Comparison of ENCODE assay signal across 12 mouse cellular contexts in genomic region chr9:58011027-58011426, GRCm38 (mm10). TPM values are rescaled to one million over a fixed set of nuclear protein-coding genes. Genes with fewer than 3 reads are reported as not detected.
DNase-seq lines count a peak whose midpoint lies in the region; ATAC-seq and TF ChIP-seq lines count a peak whose summit lies in the region.
"Had no signal": no experiment of that assay in that cellular context is flagged by ENCODE, and none has a peak within 500 bp of the region (broad histone marks: within the 10 kb centered on the region; RNA-seq: fewer than 3 reads in every experiment).

No protein-coding gene starts in this region.

- H3K27me3 ChIP-seq in ES-Bruce4 (ENCODE audit: control insufficient read depth, insufficient read depth, low read length, poor library complexity, severe bottlenecking): no peaks in the 10 kb centered on the region
- no peaks in the 10 kb centered on the region for H3K27me3 ChIP-seq in intestine, embryonic 16.5 days (replicated peaks; ENCODE audit: control insufficient read depth, insufficient read depth, low read length)
- H3K27me3 ChIP-seq: liver, embryonic 13.5 days had no signal

- peak; percentile 38 to 41 for DNase-seq in kidney, postnatal 4 days
- DNase-seq in kidney, adult 11 months: no peak
- peak; percentile 67 for DNase-seq in adrenal gland, postnatal 10 days
- DNase-seq in left cerebral cortex, postnatal 14 days (ENCODE audit: low spot score in 2 of 2): no peak
- no peak for DNase-seq in thymus, postnatal 36 days
- no peak for DNase-seq in right cerebral cortex, postnatal 36 days (ENCODE audit: low spot score in 2 of 2)
- DNase-seq: cerebellum, postnatal 10 days; layer of hippocampus, adult 9-11 months; liver, embryonic 13.5 days; thymus, postnatal 4 days had no signal

- H3K36me3 ChIP-seq in ES-Bruce4 (ENCODE audit: control insufficient read depth, insufficient read depth, low read length, poor library complexity, severe bottlenecking): no peaks in the 10 kb centered on the region
- no peaks in the 10 kb centered on the region for H3K36me3 ChIP-seq in intestine, embryonic 16.5 days (ENCODE audit: control insufficient read depth, insufficient read depth, low read length)
- H3K36me3 ChIP-seq: liver, embryonic 13.5 days had no signal

- TF ChIP-seq CTCF in ES-Bruce4 (IDR thresholded peaks at IDR 0.05; ENCODE audit: low read depth, low read length): no peak

- H3K27ac ChIP-seq in ES-Bruce4 (ENCODE audit: insufficient read depth, low read length): peak overlapping the region; percentile 14; the same call in 1 of the 2 replicates
- H3K27ac ChIP-seq in intestine, embryonic 16.5 days (ENCODE audit: low read length): no peak overlapping the region
- H3K27ac ChIP-seq: liver, embryonic 13.5 days had no signal

- peaks cover 12% of the 10 kb centered on the region for H3K4me1 ChIP-seq in ES-Bruce4 (ENCODE audit: control insufficient read depth, insufficient read depth, low read length)
- 0 out of 2 replicates have a peak, but pooled peaks cover 3% of the 10 kb centered on the region for H3K4me1 ChIP-seq in intestine, embryonic 16.5 days (ENCODE audit: control insufficient read depth, insufficient read depth, low read length)
- H3K4me1 ChIP-seq: liver, embryonic 13.5 days had no signal

- H3K4me2 ChIP-seq in intestine, embryonic 16.5 days (ENCODE audit: low read depth, low read length): no peak overlapping the region
- H3K4me2 ChIP-seq: liver, embryonic 13.5 days had no signal

- no peak for TF ChIP-seq POLR2A in ES-Bruce4 (IDR thresholded peaks at IDR 0.05; ENCODE audit: insufficient read depth, low read length)

- ATAC-seq in intestine, embryonic 16.5 days: peak; percentile 54; the same call in 1 of the 2 replicates

- no peak overlapping the region for H3K4me3 ChIP-seq in ES-Bruce4 (ENCODE audit: low read depth, low read length)
- no peak overlapping the region for H3K4me3 ChIP-seq in intestine, embryonic 16.5 days (ENCODE audit: low read length)
- H3K4me3 ChIP-seq: liver, embryonic 13.5 days had no signal

- 0 out of 2 replicates have a peak, but pooled peaks have one; percentile 33 for TF ChIP-seq EP300 in ES-Bruce4 (IDR thresholded peaks at IDR 0.05; ENCODE audit: insufficient read depth, low read depth, low read length)

- no peak overlapping the region for H3K9ac ChIP-seq in ES-Bruce4 (ENCODE audit: low read depth, poor library complexity, severe bottlenecking)
- no peak overlapping the region for H3K9ac ChIP-seq in intestine, embryonic 16.5 days (ENCODE audit: low read depth, low read length)
- H3K9ac ChIP-seq: liver, embryonic 13.5 days had no signal

- intact Hi-C loops in left cerebral cortex, postnatal 14 days (cut with DNase I): no loop called here

- 32% methylated on average over 7 of the region's 7 CpGs for WGBS in intestine, embryonic 16.5 days

- H3K9me3 ChIP-seq in ES-Bruce4 (replicated peaks; ENCODE audit: control insufficient read depth, insufficient read depth, low read length, poor library complexity, severe bottlenecking): no peaks in the 10 kb centered on the region
- no peaks in the 10 kb centered on the region for H3K9me3 ChIP-seq in intestine, embryonic 16.5 days (ENCODE audit: control insufficient read depth, low read length)
- H3K9me3 ChIP-seq: liver, embryonic 13.5 days had no signal

RNA-seq across cellular contexts. Expression of gene Cyp11a1, which starts 4.8 kb away (rescaled TPM):
- polyA plus RNA-seq in ES-Bruce4 (2011; ENCODE audit: insufficient read depth, insufficient read length, low read depth, missing spikeins): 0.41 and 0.45 TPM in 2 replicates
- total RNA-seq in adrenal gland, postnatal 10 days (2021): 1,000 to 10,000 TPM; 1,564 to 1,873 TPM
- polyA plus RNA-seq in intestine, embryonic 16.5 days (2015; fragmentation: Nextera tagmentation; extraction: Ambion mirVana): 6.4 and 22.4 TPM in 2 replicates
- 1 to 10 TPM; 5.2 to 5.7 TPM for total RNA-seq in left cerebral cortex, postnatal 14 days (2021)

RNA-seq across cellular contexts. Expression of gene Stra6, which starts 52.6 kb away (rescaled TPM):
- polyA plus RNA-seq in ES-Bruce4 (2011; ENCODE audit: insufficient read depth, insufficient read length, low read depth, missing spikeins): 0.36 TPM in 1 of 2 replicates, not detected in the other
- total RNA-seq in adrenal gland, postnatal 10 days (2021): 1 to 10 TPM; 1.1 to 1.3 TPM
- 2.6 and 3.3 TPM in 2 replicates for polyA plus RNA-seq in intestine, embryonic 16.5 days (2015; fragmentation: Nextera tagmentation; extraction: Ambion mirVana)
- 10 to 100 TPM in 1 of 2 experiments, 1 to 10 TPM in 1; 7.7 to 10.4 TPM for total RNA-seq in left cerebral cortex, postnatal 14 days (2021)

Comparison
In these comparisons a context has a peak if more than half of its experiments do, and no peak if none do; other contexts are left out.
1. DNase-seq: peak in kidney, postnatal 4 days (2 of 2) and adrenal gland, postnatal 10 days (single experiment); none in kidney, adult 11 months (single experiment), left cerebral cortex, postnatal 14 days (0 of 2), thymus, postnatal 36 days (0 of 2) and right cerebral cortex, postnatal 36 days (0 of 2).
2. RNA of gene Cyp11a1, which starts 4.8 kb away (total RNA-seq): 1,564 to 1,873 TPM in adrenal gland, postnatal 10 days; 5.2 to 5.7 TPM in left cerebral cortex, postnatal 14 days; every median in the first group is over 100 times any median in the second.